In genomic region chr6:38961427-38962033, GRCm38 (mm10) we compare ENCODE assay signal across 11 mouse cellular contexts.
A peak's percentile ranks its signal among the peaks of the same experiment; 100 is the strongest.
DNase-seq lines count a peak whose midpoint lies in the region; ATAC-seq and TF ChIP-seq lines count a peak whose summit lies in the region.
"Had no signal": no experiment of that assay in that cellular context is flagged by ENCODE, and none has a peak within 500 bp of the region (broad histone marks: within the 10 kb centered on the region; RNA-seq: fewer than 3 reads in every experiment).

No protein-coding gene starts in this region.

- H3K4me2 ChIP-seq in heart, embryonic 15.5 days: 0 out of 2 replicates have a peak overlapping the region, but pooled peaks have one; percentile 18
- H3K4me2 ChIP-seq in neural tube, embryonic 14.5 days (ENCODE audit: low read depth, low read length): no peak overlapping the region
- H3K4me2 ChIP-seq in intestine, postnatal 0 days (replicated peaks; ENCODE audit: low read depth): 0 out of 2 replicates have a peak overlapping the region, but pooled peaks have one; percentile 9
- H3K4me2 ChIP-seq: lung, embryonic 15.5 days had no signal

- peak overlapping the region; percentile 69 for H3K27ac ChIP-seq in heart, embryonic 15.5 days
- H3K27ac ChIP-seq in layer of hippocampus, adult 2 months: peak overlapping the region; percentile 79
- no peak overlapping the region for H3K27ac ChIP-seq in neural tube, embryonic 14.5 days (ENCODE audit: low read depth, low read length)
- H3K27ac ChIP-seq in intestine, postnatal 0 days (ENCODE audit: low read depth, low read length): no peak overlapping the region
- H3K27ac ChIP-seq: lung, embryonic 15.5 days had no signal

- TF ChIP-seq CTCF in layer of hippocampus, adult 2 months (conservative IDR thresholded peaks at IDR 0.05): no peak
- no peak for TF ChIP-seq CTCF in intestine, postnatal 0 days (IDR thresholded peaks at IDR 0.05; ENCODE audit: low read depth)

- H3K27me3 ChIP-seq in heart, embryonic 15.5 days: no peaks in the 10 kb centered on the region
- H3K27me3 ChIP-seq in neural tube, embryonic 14.5 days (ENCODE audit: control insufficient read depth, insufficient read depth, low read length): no peaks in the 10 kb centered on the region
- no peaks in the 10 kb centered on the region for H3K27me3 ChIP-seq in intestine, postnatal 0 days (replicated peaks; ENCODE audit: control insufficient read depth, insufficient read depth, low read length)
- H3K27me3 ChIP-seq: lung, embryonic 15.5 days had no signal

- no peaks in the 10 kb centered on the region for H3K9me3 ChIP-seq in heart, embryonic 15.5 days (replicated peaks)
- H3K9me3 ChIP-seq in neural tube, embryonic 14.5 days (ENCODE audit: control insufficient read depth, low read length): no peaks in the 10 kb centered on the region
- no peaks in the 10 kb centered on the region for H3K9me3 ChIP-seq in intestine, postnatal 0 days (ENCODE audit: control insufficient read depth)
- H3K9me3 ChIP-seq: lung, embryonic 15.5 days had no signal

- no peak for ATAC-seq in heart, embryonic 15.5 days (replicated peaks; ENCODE audit: insufficient number of reproducible peaks, insufficient read depth, low FRiP score, low read depth)
- 0 out of 2 replicates have a peak, but pooled peaks have one; percentile 17 for ATAC-seq in neural tube, embryonic 14.5 days (ENCODE audit: low read depth)
- no peak for ATAC-seq in intestine, postnatal 0 days

- H3K36me3 ChIP-seq in heart, embryonic 15.5 days: no peaks in the 10 kb centered on the region
- H3K36me3 ChIP-seq in neural tube, embryonic 14.5 days (ENCODE audit: control insufficient read depth, insufficient read depth, low read length): no peaks in the 10 kb centered on the region
- no peaks in the 10 kb centered on the region for H3K36me3 ChIP-seq in intestine, postnatal 0 days (ENCODE audit: control insufficient read depth, insufficient read depth)
- H3K36me3 ChIP-seq: lung, embryonic 15.5 days had no signal

- no peak overlapping the region for H3K9ac ChIP-seq in heart, embryonic 15.5 days
- no peak overlapping the region for H3K9ac ChIP-seq in neural tube, embryonic 14.5 days (replicated peaks; ENCODE audit: low read depth, low read length)
- no peak overlapping the region for H3K9ac ChIP-seq in intestine, postnatal 0 days (ENCODE audit: low read depth, low read length)
- H3K9ac ChIP-seq: lung, embryonic 15.5 days had no signal

- DNase-seq in heart, postnatal 36 days: no peak
- DNase-seq in layer of hippocampus, adult 2 months (ENCODE audit: low spot score in 2 of 2): peak in 1 of 2 experiments; percentile 49
- DNase-seq in layer of hippocampus, postnatal 25 days (ENCODE audit: extremely low spot score in 1 of 2, low spot score in 1 of 2): no peak
- DNase-seq in neural tube, embryonic 10.5 days (ENCODE audit: extremely low spot score, low spot score): no peak
- DNase-seq in retina, postnatal 1 day: no peak
- DNase-seq: thymus, postnatal 36 days had no signal

- peaks cover 22% of the 10 kb centered on the region for H3K4me1 ChIP-seq in heart, embryonic 15.5 days (replicated peaks)
- no peaks in the 10 kb centered on the region for H3K4me1 ChIP-seq in neural tube, embryonic 14.5 days (ENCODE audit: control insufficient read depth, insufficient read depth, low read length)
- H3K4me1 ChIP-seq in intestine, postnatal 0 days (replicated peaks; ENCODE audit: control insufficient read depth, insufficient read depth, low read length): no peaks in the 10 kb centered on the region
- H3K4me1 ChIP-seq: lung, embryonic 15.5 days had no signal

- no peak overlapping the region for H3K4me3 ChIP-seq in heart, embryonic 15.5 days
- H3K4me3 ChIP-seq in layer of hippocampus, adult 2 months: no peak overlapping the region
- H3K4me3 ChIP-seq in neural tube, embryonic 14.5 days (ENCODE audit: low read depth, low read length): no peak overlapping the region
- H3K4me3 ChIP-seq in intestine, postnatal 0 days (ENCODE audit: low read depth, low read length): no peak overlapping the region
- H3K4me3 ChIP-seq: lung, embryonic 15.5 days; myocyte had no signal

- intact Hi-C loops in heart, postnatal 36 days (cut with DNase I): no loop called here

- WGBS in heart, embryonic 15.5 days: 51% methylated on average over 8 of the region's 8 CpGs
- WGBS in neural tube, embryonic 14.5 days: 41% methylated on average over 8 of the region's 8 CpGs
- WGBS in intestine, postnatal 0 days: 71% methylated on average over 8 of the region's 8 CpGs

Comparison
In these comparisons a context has a peak if more than half of its experiments do, and no peak if none do; other contexts are left out.
1. H3K27ac ChIP-seq: peak in heart, embryonic 15.5 days (single experiment) and layer of hippocampus, adult 2 months (single experiment); none in neural tube, embryonic 14.5 days (single experiment) and intestine, postnatal 0 days (single experiment).